Mouse (Mus musculus) layer of hippocampus, adult 2 months (tissue): Measurements from ENCODE around the gene Pced1a. TPM values are rescaled to one million over a fixed set of nuclear protein-coding genes. Genes with fewer than 3 reads are reported as not detected.

ENCODE experiments used
- DNase-seq, 2 experiments: peaks; one replicate each; pipeline ENCODE4 v3.0.0; 2022; ENCODE audit warnings: low spot score in 2 of 2
- H3K27ac ChIP-seq: fragments of 200-600 bp; 2 replicates; pipeline ENCODE4 v1.8.1; 2022
- H3K4me3 ChIP-seq: fragments of 200-600 bp; 2 replicates; pipeline ENCODE4 v1.8.1; 2022; ENCODE audit warnings: mild to moderate bottlenecking
- CTCF ChIP-seq: fragments of 200-600 bp; conservative IDR thresholded peaks from 2 replicates; pipeline ENCODE4 v1.8.1; 2022; ENCODE audit warnings: antibody characterized with exemption, mild to moderate bottlenecking, moderate library complexity
- total RNA-seq, 2 experiments: library from RNA; stranded (reverse); gene quantifications; 2 replicates each; pipeline ENCODE4 v1.2.3; 2021

The Pced1a gene
- total RNA-seq, 2 experiments from 2014 or later = 23.0 to 27.3 TPM

GRCm38 (mm10) chr2:130451086-130451726 is 26.7 kb upstream of the Pced1a start:
- H3K4me3 ChIP-seq = peak overlapping the region; percentile 94
- TF ChIP-seq CTCF = no peak
- DNase-seq = no peak
- H3K27ac ChIP-seq = peak overlapping the region; percentile 94

GRCm38 (mm10) chr2:130450434-130450796 is 25.9 kb upstream of the Pced1a start:
- peak; percentile 74 to 78 for DNase-seq
- Histone ChIP-seq H3K27ac (peak overlapping the region; percentile 94), H3K4me3 (peak overlapping the region; percentile 94)
- TF ChIP-seq CTCF = no peak

- H3K4me3 ChIP-seq = peak within 1 kb of the TSS; percentile 94
- DNase-seq = peak; percentile 90 to 93
- peak within 1 kb of the TSS; percentile 94 for H3K27ac ChIP-seq
- no peak for TF ChIP-seq CTCF
These were observed 25.4 kb upstream of the Pced1a start, which contains the start of gene Ptpra for GRCm38 (mm10) chr2:130449794-130450433. Ptpra (plus strand) TSS chr2:130450278.

GRCm38 (mm10) chr2:130449021-130449793 is 24.7 kb upstream of the Pced1a start:
- Histone ChIP-seq H3K4me3 (peak overlapping the region; percentile 94), H3K27ac (peak overlapping the region; percentile 94; the same call in 1 of the 2 replicates)
- TF ChIP-seq CTCF = no peak
- no peak for DNase-seq

GRCm38 (mm10) chr2:130448449-130448848 is 23.9 kb upstream of the Pced1a start:
- TF ChIP-seq CTCF = peak; percentile 49
- Histone ChIP-seq H3K27ac (no peak overlapping the region), H3K4me3 (no peak overlapping the region)
- no peak for DNase-seq

- Histone ChIP-seq H3K27ac (no peak overlapping the region), H3K4me3 (no peak overlapping the region)
- DNase-seq = no peak
- TF ChIP-seq CTCF = no peak; the same call in 1 of the 2 replicates
These were observed 17.7 kb upstream of the Pced1a start for GRCm38 (mm10) chr2:130442162-130442561.

- Histone ChIP-seq H3K4me3 (no peak overlapping the region), H3K27ac (no peak overlapping the region)
- no peak for TF ChIP-seq CTCF
- DNase-seq = no peak
These were observed 15.5 kb upstream of the Pced1a start for GRCm38 (mm10) chr2:130439840-130440480.

GRCm38 (mm10) chr2:130438861-130439260 is 14.4 kb upstream of the Pced1a start:
- no peak overlapping the region for H3K4me3 ChIP-seq
- DNase-seq = no peak
- TF ChIP-seq CTCF = no peak
- H3K27ac ChIP-seq = no peak overlapping the region; the same call in 1 of the 2 replicates

- TF ChIP-seq CTCF = no peak
- Histone ChIP-seq H3K27ac (no peak overlapping the region), H3K4me3 (no peak overlapping the region)
- no peak for DNase-seq
These were observed 12.3 kb upstream of the Pced1a start for GRCm38 (mm10) chr2:130436769-130437168.

- H3K27ac ChIP-seq = no peak overlapping the region
- DNase-seq = peak in 1 of 2 experiments; percentile 57
- peak; percentile 81 for TF ChIP-seq CTCF
- no peak overlapping the region for H3K4me3 ChIP-seq
These were observed 8.7 kb upstream of the Pced1a start for GRCm38 (mm10) chr2:130433152-130433551.

GRCm38 (mm10) chr2:130432157-130432556 is 7.7 kb upstream of the Pced1a start:
- no peak for DNase-seq
- Histone ChIP-seq H3K27ac (no peak overlapping the region), H3K4me3 (no peak overlapping the region)
- TF ChIP-seq CTCF = no peak

- H3K4me3 ChIP-seq = no peak overlapping the region
- DNase-seq = no peak
- no peak for TF ChIP-seq CTCF
- peak overlapping the region; percentile 33; the same call in 1 of the 2 replicates for H3K27ac ChIP-seq
These were observed 6.0 kb upstream of the Pced1a start for GRCm38 (mm10) chr2:130430484-130430883.

- Histone ChIP-seq H3K27ac (peak overlapping the region; percentile 33; the same call in 1 of the 2 replicates), H3K4me3 (no peak overlapping the region)
- DNase-seq = no peak
- TF ChIP-seq CTCF = no peak
These were observed 5.3 kb upstream of the Pced1a start for GRCm38 (mm10) chr2:130429851-130430250.
